Mouse (Mus musculus) E14TG2a.4 (cell line): ENCODE data around the gene Atl3.

ENCODE experiments used
- H3K27me3 ChIP-seq: 2 replicates; pipeline ENCODE4 v1.6.1; 2014; ENCODE audit warnings: low read length, control low read depth; ENCODE audit not compliant: insufficient read depth
- H3K36me3 ChIP-seq: 2 replicates; pipeline ENCODE4 v1.6.1; 2014; ENCODE audit warnings: low read length, control low read depth; ENCODE audit not compliant: insufficient read depth
- H3K4me1 ChIP-seq: replicated peaks from 2 replicates; pipeline ENCODE4 v1.6.1; 2014; ENCODE audit warnings: low read depth, low read length, control low read depth
- H3K4me3 ChIP-seq: replicated peaks from 2 replicates; pipeline ENCODE4 v1.5.1; 2014; ENCODE audit warnings: mild to moderate bottlenecking, low read length
- H3K9me3 ChIP-seq: 2 replicates; pipeline ENCODE4 v1.6.1; 2014; ENCODE audit warnings: low read length, control low read depth
- CTCF ChIP-seq: conservative IDR thresholded peaks from 2 replicates; pipeline ENCODE4 v1.5.1; 2014; ENCODE audit warnings: low read length
- NANOG ChIP-seq: IDR thresholded peaks from 2 replicates; pipeline ENCODE4 v1.6.1; 2014; ENCODE audit warnings: borderline replicate concordance, low read length, mixed read lengths
- POU5F1 ChIP-seq: IDR thresholded peaks from 2 replicates; pipeline ENCODE4 v1.6.1; 2014; ENCODE audit warnings: low read length, borderline replicate concordance

The Atl3 gene

DNA sequence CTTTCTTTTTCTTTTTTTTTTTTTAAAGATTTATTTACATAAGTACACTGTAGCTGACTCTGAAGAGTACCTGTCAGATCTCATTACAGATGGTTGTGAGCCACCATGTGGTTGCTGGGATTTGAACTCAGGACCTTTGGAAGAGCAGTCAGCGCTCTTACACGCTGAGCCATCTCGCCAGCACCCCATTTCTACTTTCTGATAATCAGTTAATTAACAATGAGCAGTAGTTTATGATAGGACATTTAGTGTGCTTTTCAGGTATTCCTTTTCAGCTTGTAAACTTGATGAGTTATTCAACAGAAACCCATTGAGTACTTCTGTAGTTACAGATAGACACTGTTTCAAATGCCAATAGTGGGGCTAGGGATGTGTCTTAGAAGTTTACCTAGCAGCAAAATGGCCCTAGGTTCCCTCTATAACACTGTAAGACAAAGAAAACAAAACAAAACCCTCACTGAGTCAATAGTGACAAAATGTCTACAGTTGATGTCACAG is 14.0 kb upstream of the Atl3 start:
- Histone ChIP-seq H3K4me3 (no peak overlapping the region), H3K36me3 (peaks cover 32% of the 10 kb centered on the region), H3K4me1 (peaks cover 31% of the 10 kb centered on the region), H3K27me3 (no peaks in the 10 kb centered on the region), H3K9me3 (no peaks in the 10 kb centered on the region)
- TF ChIP-seq CTCF (no peak), POU5F1 (no peak)

DNA sequence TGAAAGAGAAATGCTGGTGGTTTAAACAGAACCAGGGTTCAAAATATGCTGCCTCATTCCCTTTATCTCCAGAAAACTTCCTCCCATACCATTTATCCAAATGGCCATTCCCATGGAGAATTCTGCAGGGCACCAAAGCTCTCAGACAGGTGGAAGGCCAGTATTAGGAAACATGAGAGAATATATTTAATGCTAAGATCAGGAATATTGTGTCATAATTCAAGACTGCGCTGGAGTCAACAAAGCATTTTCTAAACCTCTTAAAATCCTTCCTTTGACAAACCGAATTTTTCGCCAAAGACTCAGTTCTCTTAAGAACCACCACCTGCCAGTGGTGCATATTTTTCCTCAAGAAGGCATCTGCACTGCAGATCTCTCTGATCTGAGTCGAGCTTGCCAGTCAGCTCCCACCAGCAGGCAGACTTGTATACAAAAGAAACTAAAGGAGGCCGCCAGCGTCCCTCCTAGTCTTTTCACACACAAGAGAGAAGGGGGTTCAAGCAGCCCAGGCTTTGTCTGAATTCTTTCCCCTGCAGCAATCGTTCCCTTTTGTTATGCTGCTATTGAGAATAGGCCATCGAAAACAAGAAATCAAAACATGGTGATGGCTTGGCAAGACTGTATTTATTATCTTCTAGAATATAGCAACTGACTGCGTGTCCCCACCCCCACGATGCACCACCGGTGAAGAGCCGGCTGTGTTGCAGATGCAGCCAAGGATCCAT is 12.1 kb upstream of the Atl3 start:
- H3K27me3 ChIP-seq = no peaks in the 10 kb centered on the region
- TF ChIP-seq NANOG (peak; percentile 21; the same call in 1 of the 2 replicates), CTCF (no peak), POU5F1 (no peak)
- H3K4me3 ChIP-seq = peak overlapping the region; percentile 100
- peaks cover 31% of the 10 kb centered on the region for H3K4me1 ChIP-seq
- H3K36me3 ChIP-seq = peaks cover 26% of the 10 kb centered on the region
- H3K9me3 ChIP-seq = no peaks in the 10 kb centered on the region

DNA sequence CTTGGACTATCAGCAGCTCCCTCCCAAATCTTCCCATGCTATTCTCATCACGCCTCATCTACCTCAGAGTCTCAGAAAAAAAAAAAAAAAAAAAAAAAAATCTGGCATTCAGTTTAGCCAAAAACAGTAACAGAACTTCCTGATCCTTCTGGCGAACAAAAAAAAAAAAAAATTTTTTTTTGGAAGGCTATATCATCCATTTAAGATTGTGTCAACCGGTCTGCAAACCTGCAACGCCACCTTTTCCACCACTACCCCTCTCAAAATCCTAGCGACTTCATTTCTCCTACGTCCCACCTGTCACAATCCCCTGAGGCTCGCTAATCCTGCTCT is 11.6 kb upstream of the Atl3 start:
- TF ChIP-seq NANOG = no peak
- no peak for TF ChIP-seq CTCF
- no peak for TF ChIP-seq POU5F1
- Histone ChIP-seq H3K36me3 (peaks cover 21% of the 10 kb centered on the region), H3K9me3 (no peaks in the 10 kb centered on the region), H3K4me1 (peaks cover 31% of the 10 kb centered on the region), H3K4me3 (peak overlapping the region; percentile 100), H3K27me3 (no peaks in the 10 kb centered on the region)

DNA sequence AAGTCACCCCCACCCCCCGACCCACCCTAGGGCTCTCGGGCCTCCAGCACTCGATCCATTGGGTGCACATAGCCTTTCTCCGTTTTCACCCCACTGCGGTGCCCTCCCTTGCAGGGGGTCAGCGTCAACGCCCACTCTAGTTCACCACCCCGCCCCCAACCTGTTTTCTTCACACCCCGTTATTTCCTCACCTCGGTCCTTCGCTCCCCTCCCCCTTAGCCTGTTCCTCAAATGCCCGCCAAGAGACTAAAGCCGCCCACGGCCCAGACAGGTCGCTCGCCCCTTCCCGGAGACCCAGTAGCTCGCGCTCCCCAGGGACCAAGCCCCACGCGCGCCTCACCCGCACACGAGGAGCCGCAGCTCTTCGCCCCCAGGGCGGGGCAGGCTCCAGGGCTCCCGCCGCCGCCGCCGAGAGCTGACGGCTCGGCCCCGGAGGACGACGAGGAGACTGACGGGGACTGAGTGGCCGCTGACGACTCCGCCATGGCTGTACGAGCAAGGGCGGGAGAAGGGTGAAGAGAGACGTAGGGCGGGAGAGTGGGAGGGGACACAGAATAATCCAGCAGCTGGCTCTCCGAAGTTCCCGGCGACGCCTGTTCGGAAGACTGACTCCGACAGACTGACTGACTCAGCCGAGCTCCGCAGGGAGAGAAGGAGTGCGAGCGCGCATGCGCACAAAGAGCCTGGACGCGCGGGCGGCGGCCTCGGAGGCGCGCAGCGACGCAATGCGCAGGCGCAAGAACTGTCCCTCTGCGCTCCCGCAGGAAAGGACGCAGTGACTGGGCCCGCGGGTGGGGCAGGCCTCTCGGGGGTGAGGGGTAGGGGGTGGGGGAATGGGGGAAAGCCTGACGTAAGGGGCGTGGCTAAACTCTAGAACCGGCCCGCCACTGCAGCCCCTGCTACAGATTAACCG is 11.0 kb upstream of the Atl3 start, which contains the start of gene Rtn3:
Gene Rtn3, minus strand, starts transcription at position 683 of the 913 bp plus-strand sequence.
- peaks cover 31% of the 10 kb centered on the region for H3K4me1 ChIP-seq
- H3K9me3 ChIP-seq = no peaks in the 10 kb centered on the region
- H3K36me3 ChIP-seq = peaks cover 21% of the 10 kb centered on the region
- H3K4me3 ChIP-seq = peak within 1 kb of the TSS; percentile 100
- H3K27me3 ChIP-seq = no peaks in the 10 kb centered on the region
- TF ChIP-seq POU5F1 (no peak), NANOG (no peak)

DNA sequence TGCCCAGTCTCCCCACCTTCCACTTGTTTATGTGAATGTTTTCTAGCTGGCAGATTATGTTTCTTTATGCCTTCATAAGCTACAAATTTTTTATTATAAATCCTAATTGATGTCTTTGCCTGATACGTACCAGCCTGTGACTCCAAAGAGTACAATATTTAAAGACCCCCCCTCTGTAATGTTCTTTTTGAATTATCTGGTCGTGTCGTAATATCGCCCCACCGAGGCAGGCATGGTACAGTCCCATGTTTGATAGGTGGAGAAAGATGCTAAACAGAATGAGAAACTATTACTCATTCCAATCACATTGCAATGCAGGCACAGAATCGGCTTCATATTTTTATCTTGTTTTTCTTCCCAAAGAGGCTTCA is 10.3 kb upstream of the Atl3 start:
- peaks cover 16% of the 10 kb centered on the region for H3K36me3 ChIP-seq
- TF ChIP-seq CTCF = no peak
- TF ChIP-seq NANOG = no peak
- no peak for TF ChIP-seq POU5F1
- H3K4me3 ChIP-seq = peak overlapping the region; percentile 70

DNA sequence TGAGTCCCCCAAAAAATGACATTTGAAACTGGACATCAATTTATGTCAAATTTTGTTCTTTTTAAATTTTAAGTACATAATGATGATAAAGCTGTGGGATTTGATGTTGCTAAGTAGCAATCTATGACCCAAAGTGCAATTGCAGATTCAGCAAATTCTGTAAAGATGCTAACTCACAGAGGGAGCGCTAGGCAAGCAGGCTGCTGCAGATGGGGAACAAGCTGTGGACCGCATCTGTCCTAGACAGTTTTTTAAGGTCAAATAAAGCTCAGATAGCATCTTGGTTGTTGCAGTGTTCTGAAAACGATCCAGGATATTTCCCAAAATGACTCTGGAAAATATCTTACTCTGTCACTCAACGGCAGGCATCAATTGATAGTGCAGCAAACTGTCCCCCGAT is 9.8 kb upstream of the Atl3 start:
- Histone ChIP-seq H3K4me3 (peak overlapping the region; percentile 70; the same call in 1 of the 2 replicates), H3K9me3 (no peaks in the 10 kb centered on the region), H3K27me3 (no peaks in the 10 kb centered on the region), H3K36me3 (peaks cover 13% of the 10 kb centered on the region), H3K4me1 (peaks cover 31% of the 10 kb centered on the region)
- no peak for TF ChIP-seq CTCF
- TF ChIP-seq NANOG = no peak
- no peak for TF ChIP-seq POU5F1

More for the DNA sequence above, 10.3 kb upstream of the Atl3 start:
- H3K4me1 ChIP-seq = peaks cover 31% of the 10 kb centered on the region
- no peaks in the 10 kb centered on the region for H3K9me3 ChIP-seq
- no peaks in the 10 kb centered on the region for H3K27me3 ChIP-seq

DNA sequence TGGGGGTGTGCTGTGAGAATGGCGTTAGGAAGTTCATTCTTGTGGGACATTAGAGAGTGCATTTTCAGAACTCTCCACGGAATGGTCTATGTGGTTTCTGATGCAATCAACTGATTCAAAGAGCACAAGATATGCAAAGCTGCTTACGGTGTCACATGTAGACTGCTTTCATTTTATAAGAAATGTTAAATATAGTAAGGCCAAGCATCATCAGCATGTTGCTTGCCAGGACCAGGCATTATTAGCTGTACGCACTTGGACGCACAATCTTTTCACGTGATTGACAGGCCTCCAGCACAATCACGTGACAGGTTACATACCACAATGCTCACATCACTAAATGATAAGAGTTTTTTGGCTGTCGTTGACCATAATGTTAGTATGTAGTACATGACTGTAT is 6.2 kb upstream of the Atl3 start:
- peaks cover 20% of the 10 kb centered on the region for H3K4me1 ChIP-seq
- no peaks in the 10 kb centered on the region for H3K27me3 ChIP-seq
- TF ChIP-seq POU5F1 (no peak), CTCF (no peak), NANOG (no peak)
- H3K4me3 ChIP-seq = no peak overlapping the region
- no peaks in the 10 kb centered on the region for H3K9me3 ChIP-seq
- no peaks in the 10 kb centered on the region for H3K36me3 ChIP-seq

DNA sequence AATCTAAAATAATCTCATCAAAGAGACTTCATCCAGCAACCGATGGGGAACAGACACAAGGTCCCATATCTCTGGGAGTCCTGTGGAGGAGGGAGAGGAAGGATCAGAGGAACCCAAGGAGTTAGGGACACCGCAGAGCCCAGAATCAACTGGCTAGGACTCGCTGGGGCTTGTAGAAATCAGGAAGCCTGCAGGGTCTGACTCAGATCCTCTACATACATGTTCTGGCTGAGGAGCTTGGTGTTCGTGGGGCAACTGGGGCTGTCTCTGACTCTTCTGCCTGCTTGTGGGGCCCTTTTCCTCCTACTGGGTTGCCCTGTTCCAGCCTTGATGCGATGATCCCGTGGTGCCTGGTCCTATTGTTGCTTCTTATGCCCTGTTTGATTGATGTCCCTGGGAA is 1.9 kb upstream of the Atl3 start:
- H3K27me3 ChIP-seq = no peaks in the 10 kb centered on the region
- no peak for TF ChIP-seq CTCF
- no peak for TF ChIP-seq POU5F1
- no peak for TF ChIP-seq NANOG
- no peaks in the 10 kb centered on the region for H3K9me3 ChIP-seq
- H3K4me1 ChIP-seq = peaks cover 29% of the 10 kb centered on the region
- no peaks in the 10 kb centered on the region for H3K36me3 ChIP-seq
- no peak overlapping the region for H3K4me3 ChIP-seq
